Mouse (Mus musculus): Measurements from ENCODE around the gene Acp7. TPM values are rescaled to one million over a fixed set of nuclear protein-coding genes. Genes with fewer than 3 reads are reported as not detected.

Gene Acp7
- polyA plus RNA-seq, 1 experiment from 2014 or later: not detected

GRCm38 (mm10) chr7:28575597-28575996 lies 55.5 kb downstream of the Acp7 start:
- Histone ChIP-seq H3K4me2 (ENCODE audit: low read length) (no peak overlapping the region), H3K9ac (ENCODE audit: low read length) (no peak overlapping the region)

GRCm38 (mm10) chr7:28573236-28573635 lies 57.9 kb downstream of the Acp7 start:
- Histone ChIP-seq H3K4me3 (ENCODE audit: control insufficient read depth in 1 of 2, insufficient read depth in 1 of 2, low read depth in 1 of 2, low read length in 2 of 2) (no peak overlapping the region), H3K27me3 (ENCODE audit: control insufficient read depth, insufficient read depth, low read length) (no peaks in the 10 kb centered on the region), H3K27ac (replicated peaks in 1 of 2; ENCODE audit: control insufficient read depth in 1 of 2, insufficient read depth in 1 of 2, low read depth in 2 of 2, low read length in 2 of 2) (no peak overlapping the region), H3K36me3 (ENCODE audit: control insufficient read depth, insufficient read depth, low read length) (peaks cover 11% of the 10 kb centered on the region; the same call in 1 of the 2 replicates), H3K4me2 (ENCODE audit: low read length) (no peak overlapping the region), H3K9me3 (ENCODE audit: control insufficient read depth, low read length) (no peaks in the 10 kb centered on the region), H3K4me1 (ENCODE audit: control insufficient read depth in 2 of 2, insufficient read depth in 2 of 2, low read length in 2 of 2) (peaks cover 53 to 56% of the 10 kb centered on the region in 2 experiments), H3K9ac (ENCODE audit: low read length) (no peak overlapping the region)
- WGBS: 89% methylated on average over 3 of the region's 3 CpGs
- ATAC-seq (ENCODE audit: insufficient number of reproducible peaks, insufficient read depth, low FRiP score, low read depth): no peak

More at GRCm38 (mm10) chr7:28575597-28575996, 55.5 kb downstream of the Acp7 start:
- Histone ChIP-seq H3K4me1 (ENCODE audit: control insufficient read depth in 2 of 2, insufficient read depth in 2 of 2, low read length in 2 of 2) (peaks cover 55 to 68% of the 10 kb centered on the region in 2 experiments), H3K4me3 (ENCODE audit: control insufficient read depth in 1 of 2, insufficient read depth in 1 of 2, low read depth in 1 of 2, low read length in 2 of 2) (no peak overlapping the region), H3K27ac (replicated peaks in 1 of 2; ENCODE audit: control insufficient read depth in 1 of 2, insufficient read depth in 1 of 2, low read depth in 2 of 2, low read length in 2 of 2) (no peak overlapping the region), H3K36me3 (ENCODE audit: control insufficient read depth, insufficient read depth, low read length) (no peaks in the 10 kb centered on the region), H3K27me3 (ENCODE audit: control insufficient read depth, insufficient read depth, low read length) (no peaks in the 10 kb centered on the region), H3K9me3 (ENCODE audit: control insufficient read depth, low read length) (no peaks in the 10 kb centered on the region)
- 81% methylated on average over 11 of the region's 11 CpGs for WGBS
- no peak for ATAC-seq (ENCODE audit: insufficient number of reproducible peaks, insufficient read depth, low FRiP score, low read depth)

- no peak overlapping the region for H3K27ac ChIP-seq (replicated peaks in 1 of 2; ENCODE audit: control insufficient read depth in 1 of 2, insufficient read depth in 1 of 2, low read depth in 2 of 2, low read length in 2 of 2)
- no peak for ATAC-seq (ENCODE audit: insufficient number of reproducible peaks, insufficient read depth, low FRiP score, low read depth)
- H3K4me3 ChIP-seq (ENCODE audit: control insufficient read depth in 1 of 2, insufficient read depth in 1 of 2, low read depth in 1 of 2, low read length in 2 of 2): no peak overlapping the region
- H3K27me3 ChIP-seq (ENCODE audit: control insufficient read depth, insufficient read depth, low read length): no peaks in the 10 kb centered on the region
- 80% methylated on average over 5 of the region's 5 CpGs for WGBS
- no peak overlapping the region for H3K4me2 ChIP-seq (ENCODE audit: low read length)
- peaks cover 17% of the 10 kb centered on the region for H3K36me3 ChIP-seq (ENCODE audit: control insufficient read depth, insufficient read depth, low read length)
- H3K9me3 ChIP-seq (ENCODE audit: control insufficient read depth, low read length): no peaks in the 10 kb centered on the region
- H3K4me1 ChIP-seq (ENCODE audit: control insufficient read depth in 2 of 2, insufficient read depth in 2 of 2, low read length in 2 of 2): peaks cover 48 to 52% of the 10 kb centered on the region in 2 experiments
- H3K9ac ChIP-seq (ENCODE audit: low read length): no peak overlapping the region
Measured at GRCm38 (mm10) chr7:28572689-28573088, 58.4 kb downstream of the Acp7 start.

GRCm38 (mm10) chr7:28570982-28571682 lies 60.0 kb downstream of the Acp7 start:
- Histone ChIP-seq H3K4me3 (ENCODE audit: control insufficient read depth in 1 of 2, insufficient read depth in 1 of 2, low read depth in 1 of 2, low read length in 2 of 2) (no peak overlapping the region), H3K9me3 (ENCODE audit: control insufficient read depth, low read length) (no peaks in the 10 kb centered on the region), H3K36me3 (ENCODE audit: control insufficient read depth, insufficient read depth, low read length) (peaks cover 32% of the 10 kb centered on the region), H3K27ac (replicated peaks in 1 of 2; ENCODE audit: control insufficient read depth in 1 of 2, insufficient read depth in 1 of 2, low read depth in 2 of 2, low read length in 2 of 2) (peak overlapping the region in 1 of 2 experiments; percentile 7; a peak in 2 of 4 replicates), H3K9ac (ENCODE audit: low read length) (peak overlapping the region; percentile 10), H3K4me2 (ENCODE audit: low read length) (no peak overlapping the region), H3K27me3 (ENCODE audit: control insufficient read depth, insufficient read depth, low read length) (no peaks in the 10 kb centered on the region), H3K4me1 (ENCODE audit: control insufficient read depth in 2 of 2, insufficient read depth in 2 of 2, low read length in 2 of 2) (peaks cover 33 to 36% of the 10 kb centered on the region in 2 experiments)
- whole genome bisulfite sequencing: 37% methylated on average over 5 of the region's 5 CpGs
- no peak for ATAC-seq (ENCODE audit: insufficient number of reproducible peaks, insufficient read depth, low FRiP score, low read depth)

- H3K9ac ChIP-seq (ENCODE audit: low read length): peak overlapping the region; percentile 25
- H3K27ac ChIP-seq (replicated peaks in 1 of 2; ENCODE audit: control insufficient read depth in 1 of 2, insufficient read depth in 1 of 2, low read depth in 2 of 2, low read length in 2 of 2): peak overlapping the region; percentile 7 to 13; a peak in 2 of 4 replicates
- no peaks in the 10 kb centered on the region for H3K9me3 ChIP-seq (ENCODE audit: control insufficient read depth, low read length)
- H3K36me3 ChIP-seq (ENCODE audit: control insufficient read depth, insufficient read depth, low read length): peaks cover 39% of the 10 kb centered on the region
- no peak overlapping the region for H3K4me3 ChIP-seq (ENCODE audit: control insufficient read depth in 1 of 2, insufficient read depth in 1 of 2, low read depth in 1 of 2, low read length in 2 of 2)
- no peak overlapping the region for H3K4me2 ChIP-seq (ENCODE audit: low read length)
- H3K4me1 ChIP-seq (ENCODE audit: control insufficient read depth in 2 of 2, insufficient read depth in 2 of 2, low read length in 2 of 2): peaks cover 32 to 35% of the 10 kb centered on the region in 2 experiments
- 57% methylated on average over 12 of the region's 12 CpGs for WGBS
- ATAC-seq (ENCODE audit: insufficient number of reproducible peaks, insufficient read depth, low FRiP score, low read depth): no peak
- H3K27me3 ChIP-seq (ENCODE audit: control insufficient read depth, insufficient read depth, low read length): no peaks in the 10 kb centered on the region
Measured at GRCm38 (mm10) chr7:28570291-28570981, 60.7 kb downstream of the Acp7 start.

- Histone ChIP-seq H3K4me1 (ENCODE audit: control insufficient read depth in 2 of 2, insufficient read depth in 2 of 2, low read length in 2 of 2) (peaks cover 29 to 32% of the 10 kb centered on the region in 2 experiments), H3K4me2 (ENCODE audit: low read length) (no peak overlapping the region), H3K4me3 (ENCODE audit: control insufficient read depth in 1 of 2, insufficient read depth in 1 of 2, low read depth in 1 of 2, low read length in 2 of 2) (no peak overlapping the region), H3K9ac (ENCODE audit: low read length) (no peak overlapping the region), H3K27me3 (ENCODE audit: control insufficient read depth, insufficient read depth, low read length) (no peaks in the 10 kb centered on the region), H3K9me3 (ENCODE audit: control insufficient read depth, low read length) (no peaks in the 10 kb centered on the region), H3K27ac (replicated peaks in 1 of 2; ENCODE audit: control insufficient read depth in 1 of 2, insufficient read depth in 1 of 2, low read depth in 2 of 2, low read length in 2 of 2) (no peak overlapping the region), H3K36me3 (ENCODE audit: control insufficient read depth, insufficient read depth, low read length) (peaks cover 61% of the 10 kb centered on the region)
- ATAC-seq (ENCODE audit: insufficient number of reproducible peaks, insufficient read depth, low FRiP score, low read depth): no peak
Measured at GRCm38 (mm10) chr7:28568253-28568652, 62.9 kb downstream of the Acp7 start.

- Histone ChIP-seq H3K36me3 (ENCODE audit: control insufficient read depth, insufficient read depth, low read length) (peaks cover 68% of the 10 kb centered on the region), H3K4me2 (ENCODE audit: low read length) (no peak overlapping the region), H3K27ac (replicated peaks in 1 of 2; ENCODE audit: control insufficient read depth in 1 of 2, insufficient read depth in 1 of 2, low read depth in 2 of 2, low read length in 2 of 2) (no peak overlapping the region), H3K4me3 (ENCODE audit: control insufficient read depth in 1 of 2, insufficient read depth in 1 of 2, low read depth in 1 of 2, low read length in 2 of 2) (no peak overlapping the region), H3K9ac (ENCODE audit: low read length) (no peak overlapping the region), H3K9me3 (ENCODE audit: control insufficient read depth, low read length) (no peaks in the 10 kb centered on the region), H3K27me3 (ENCODE audit: control insufficient read depth, insufficient read depth, low read length) (no peaks in the 10 kb centered on the region), H3K4me1 (ENCODE audit: control insufficient read depth in 2 of 2, insufficient read depth in 2 of 2, low read length in 2 of 2) (peaks cover 23 to 32% of the 10 kb centered on the region in 2 experiments)
- no peak for ATAC-seq (ENCODE audit: insufficient number of reproducible peaks, insufficient read depth, low FRiP score, low read depth)
- WGBS: 88% methylated on average over 4 of the region's 4 CpGs
Measured at GRCm38 (mm10) chr7:28567539-28567938, 63.6 kb downstream of the Acp7 start.

Measured in heart, embryonic 14.5 days (tissue).